Mouse (Mus musculus): ENCODE results near the gene Oscp1. TPM values are rescaled to one million over a fixed set of nuclear protein-coding genes. Genes with fewer than 3 reads are reported as not detected.

The Oscp1 gene
- polyA plus RNA-seq (2017; shearing (Covaris generic)) = under 1 TPM; 0.24 to 0.66 (median 0.26) TPM

DNA sequence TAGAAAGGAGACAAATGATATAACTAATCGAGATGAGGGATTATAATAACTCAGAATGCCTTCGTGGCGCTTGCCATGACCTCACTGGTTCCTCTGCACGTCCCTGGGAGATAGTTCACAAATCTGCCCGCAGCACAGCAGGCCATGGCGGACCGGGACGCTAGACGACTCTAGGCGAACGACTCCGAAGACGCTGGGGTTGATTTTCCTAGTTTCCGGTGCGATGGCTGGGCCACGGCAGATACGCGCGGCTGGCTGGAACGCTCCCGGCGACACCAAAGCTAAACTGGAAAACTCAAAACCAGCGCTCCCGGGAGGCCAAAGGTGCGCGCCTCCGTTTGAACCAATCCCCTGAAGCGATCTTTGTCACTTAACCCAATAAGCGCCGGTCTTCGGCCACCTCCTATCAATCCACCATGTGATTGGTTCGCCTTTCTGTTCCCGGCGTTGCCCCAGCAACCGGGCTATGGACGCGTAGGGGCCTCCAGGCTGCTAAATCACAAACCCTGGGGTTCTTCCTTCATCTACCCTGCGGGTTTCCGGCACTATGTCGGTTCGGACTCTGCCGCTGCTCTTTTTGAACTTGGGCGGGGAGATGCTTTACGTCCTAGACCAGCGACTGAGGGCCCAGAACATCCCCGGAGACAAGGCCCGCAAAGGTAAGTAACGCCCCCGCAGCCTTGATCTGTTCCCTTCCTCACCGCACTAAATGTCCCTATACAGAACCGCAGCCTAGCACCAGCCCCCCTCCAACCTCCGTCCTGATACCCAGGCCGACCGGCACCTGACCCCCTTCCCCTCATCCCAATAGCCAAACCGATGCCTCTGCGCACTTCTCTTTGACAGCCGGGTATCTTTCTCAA, at the start of gene Oscp1:
Oscp1 (plus strand) TSS at position 432 of the 863 bp plus-strand sequence.
- peak; percentile 98 for ATAC-seq

GRCm38 (mm10) chr4:126017676-126018332, 40.6 kb upstream of the Oscp1 start:
- no peak for ATAC-seq

GRCm38 (mm10) chr4:126018966-126019538, 39.3 kb upstream of the Oscp1 start:
- ATAC-seq = no peak

DNA sequence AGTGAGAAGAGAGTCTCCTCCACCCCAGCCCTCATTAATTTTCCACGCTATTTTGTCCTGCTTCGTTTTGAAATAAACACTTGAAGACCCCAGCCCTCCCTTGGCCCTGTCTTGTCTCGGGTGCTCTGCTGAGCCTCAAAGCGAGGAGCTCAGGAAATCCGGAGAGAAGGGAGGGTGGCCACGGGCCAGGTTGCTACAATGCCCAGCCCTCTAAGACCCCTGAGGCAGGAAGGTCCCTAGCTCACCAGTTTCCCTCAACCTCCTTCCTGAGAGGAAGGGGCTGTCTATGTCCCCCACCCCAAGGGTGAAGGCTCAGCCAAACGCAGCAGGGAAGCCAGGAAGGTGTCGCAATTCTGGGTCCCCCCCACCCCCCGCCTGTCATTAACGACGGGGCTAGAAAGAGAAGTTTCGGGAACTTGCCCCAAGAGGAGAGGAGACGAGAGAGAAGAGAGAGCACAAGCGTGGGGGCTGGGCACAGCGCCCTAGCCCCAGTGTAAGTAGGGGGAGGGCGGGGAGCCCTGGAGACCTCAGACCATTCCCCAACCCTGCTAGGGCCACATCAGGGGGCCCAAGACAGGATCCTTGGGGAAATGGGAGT, 34.0 kb upstream of the Oscp1 start, which contains the start of gene Csf3r:
Csf3r (plus strand) TSS at position 248 of the 598 bp plus-strand sequence.
- ATAC-seq = no peak

DNA sequence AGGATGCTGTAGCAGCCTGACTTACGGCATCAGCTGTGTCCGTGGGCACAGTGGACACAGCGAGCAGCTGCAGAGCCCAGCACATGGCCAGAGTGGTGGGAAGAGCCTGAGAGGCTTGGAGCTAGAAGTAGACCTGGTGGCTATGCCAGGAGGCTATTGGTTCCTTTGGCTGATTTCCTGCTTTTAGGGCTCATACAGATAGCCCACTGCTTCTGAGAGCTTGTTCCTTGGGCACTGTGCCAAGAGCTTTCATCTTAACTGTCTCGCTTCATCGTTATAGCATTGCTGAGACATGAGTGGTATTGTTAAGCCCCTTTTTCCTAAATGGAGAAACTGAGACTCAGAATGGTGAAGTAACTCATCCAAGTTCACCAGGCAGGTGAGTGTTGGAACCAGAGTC, 32.6 kb upstream of the Oscp1 start:
- no peak for ATAC-seq

DNA sequence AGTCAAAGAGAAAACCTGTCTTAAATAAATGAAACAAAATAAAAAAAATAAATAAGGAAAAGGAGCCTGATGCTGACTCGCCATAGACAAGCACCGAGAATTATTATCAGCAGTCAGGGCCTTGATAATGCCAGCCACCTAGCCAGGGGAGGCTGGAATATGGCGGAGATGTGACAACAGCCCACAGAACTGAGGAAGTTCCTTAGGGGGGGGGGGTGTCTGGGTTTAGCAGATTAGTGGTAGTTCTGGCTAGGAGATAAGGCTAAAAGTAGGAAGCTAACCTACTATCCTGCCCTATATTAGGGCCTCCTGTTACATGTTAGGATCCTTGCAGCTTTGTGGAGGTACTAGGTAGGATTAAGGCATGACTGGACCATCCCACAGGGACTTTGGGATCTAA, 30.4 kb upstream of the Oscp1 start:
- no peak for ATAC-seq

GRCm38 (mm10) chr4:126029042-126029441, 29.3 kb upstream of the Oscp1 start:
- ATAC-seq = no peak

- no peak for ATAC-seq
Observed at GRCm38 (mm10) chr4:126030705-126031104, 27.7 kb upstream of the Oscp1 start.

DNA sequence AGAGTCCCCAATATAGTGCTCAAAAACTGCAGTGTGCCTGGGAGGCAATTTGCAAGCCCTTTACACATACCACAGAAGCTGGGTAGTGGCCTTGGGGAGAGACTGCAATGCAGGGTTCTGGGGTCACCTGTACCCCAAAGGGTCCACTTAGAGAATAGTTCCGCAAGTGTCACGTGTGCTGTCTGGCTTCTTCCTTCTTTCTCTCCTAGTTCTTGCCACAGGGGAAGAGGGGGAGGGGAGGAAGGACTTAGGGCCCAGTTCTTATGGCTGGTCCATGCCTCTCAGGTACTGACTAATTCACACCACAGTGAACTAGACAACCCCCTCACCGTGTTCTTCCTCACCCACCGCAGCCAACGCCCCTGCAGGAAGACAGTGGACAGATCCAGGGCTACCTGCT, 23.0 kb upstream of the Oscp1 start:
- no peak for ATAC-seq

GRCm38 (mm10) chr4:126046851-126047585, 11.3 kb upstream of the Oscp1 start, which contains the start of gene Mrps15:
Gene Mrps15 (plus strand): TSS chr4:126046925.
- ATAC-seq = peak; percentile 98

- no peak for ATAC-seq
Observed at GRCm38 (mm10) chr4:126051617-126052016, 6.7 kb upstream of the Oscp1 start.

GRCm38 (mm10) chr4:126057207-126058133, 895 bp upstream of the Oscp1 start:
- ATAC-seq = no peak

DNA sequence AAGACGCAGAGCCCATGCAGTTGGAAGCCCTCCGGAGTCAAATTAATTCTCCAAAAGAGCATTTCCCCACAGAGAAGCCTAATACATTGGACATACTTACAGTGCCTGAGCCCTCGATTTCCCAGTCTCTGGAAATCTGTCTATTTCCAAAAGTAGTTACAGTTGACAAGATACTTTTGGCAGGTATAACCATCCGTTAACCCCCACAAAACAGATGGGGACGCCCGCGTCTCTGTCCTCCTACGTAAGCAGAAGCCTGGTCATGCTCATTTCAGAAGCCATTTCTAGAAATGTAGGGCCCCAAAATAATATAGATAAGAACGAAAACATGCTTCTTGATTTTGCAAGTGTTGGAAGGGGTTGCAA, 615 bp downstream of the Oscp1 start:
- ATAC-seq = no peak

GRCm38 (mm10) chr4:126062856-126063255, 4.5 kb downstream of the Oscp1 start:
- ATAC-seq = no peak

- no peak for ATAC-seq
Observed at GRCm38 (mm10) chr4:126065241-126065640, 6.9 kb downstream of the Oscp1 start.

- ATAC-seq = no peak
Observed at GRCm38 (mm10) chr4:126067401-126068077, 9.2 kb downstream of the Oscp1 start.

GRCm38 (mm10) chr4:126068842-126069241, 10.5 kb downstream of the Oscp1 start:
- no peak for ATAC-seq

DNA sequence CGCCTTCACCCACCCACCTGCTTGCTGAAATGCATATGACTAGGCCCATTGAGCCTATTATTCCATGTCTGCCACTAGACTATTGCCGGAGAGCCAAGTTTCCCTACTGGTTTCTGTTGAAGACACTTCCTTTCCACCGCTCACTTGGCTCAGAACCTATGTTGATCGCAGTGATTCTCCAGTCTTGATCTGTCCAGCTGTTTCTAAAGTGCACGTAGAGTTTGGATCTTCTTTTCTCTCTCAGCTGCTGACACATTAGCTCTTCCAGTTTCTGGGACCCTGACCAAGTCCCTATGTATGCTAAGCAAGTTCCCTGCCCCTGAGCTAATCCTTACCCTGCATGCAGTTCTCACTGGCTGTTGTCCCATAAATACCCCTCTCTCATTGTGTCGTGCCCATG, 19.5 kb downstream of the Oscp1 start:
- ATAC-seq = no peak

GRCm38 (mm10) chr4:126079266-126079665, 20.9 kb downstream of the Oscp1 start:
- ATAC-seq = no peak

DNA sequence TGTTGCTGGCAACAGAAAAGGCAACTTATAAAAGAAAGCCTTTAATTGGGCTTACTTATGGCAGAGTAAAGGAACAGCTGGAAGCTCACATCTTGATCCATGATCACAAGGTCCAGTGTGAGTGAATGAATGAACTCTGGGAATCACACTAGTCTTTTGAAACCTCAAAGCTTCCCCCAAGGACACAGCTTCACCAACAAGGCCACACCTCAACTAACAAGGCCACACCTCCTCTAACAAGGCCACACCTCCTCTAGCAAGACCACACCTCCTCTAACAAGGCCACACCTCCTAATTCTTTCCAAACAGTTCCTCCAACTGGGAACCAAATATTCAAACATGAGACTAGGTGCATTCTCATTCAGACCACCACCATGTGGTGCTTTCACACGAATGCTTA, 23.2 kb downstream of the Oscp1 start:
- ATAC-seq = no peak

DNA sequence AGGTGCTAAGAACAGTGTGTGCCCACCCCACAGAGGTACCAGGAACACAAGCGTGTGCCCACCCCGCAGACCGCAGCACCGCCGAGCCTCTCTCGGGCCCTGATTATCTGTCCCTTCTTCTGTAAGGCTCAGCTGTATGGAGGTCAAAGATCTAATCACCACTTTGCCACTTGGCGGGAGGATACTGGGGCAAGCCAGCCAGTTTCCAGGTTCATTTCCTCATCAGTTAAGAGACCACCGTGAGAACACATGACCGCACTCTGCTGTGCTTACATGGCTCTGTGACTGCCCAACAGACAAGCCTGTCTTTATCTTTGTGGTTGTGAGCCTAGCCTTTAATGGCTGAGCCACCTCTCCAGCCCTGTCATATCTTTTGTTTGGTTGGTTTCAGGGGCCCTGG, 24.7 kb downstream of the Oscp1 start:
- ATAC-seq = no peak
